Mouse (Mus musculus) midbrain, embryonic 14.5 days (tissue): Measurements from ENCODE around the gene Lzts2. TPM values are rescaled to one million over a fixed set of nuclear protein-coding genes. Genes with fewer than 3 reads are reported as not detected.

Experiments used
- ATAC-seq: fragments of 200-750 bp; cut with Nextera tagmentation; 2 replicates; pipeline ENCODE4 v1.8.0; 2017; ENCODE audit warnings: moderate number of reproducible peaks, moderate library complexity; ENCODE audit not compliant: low FRiP score, low TSS enrichment
- DNase-seq: peaks from one replicate; pipeline ENCODE4 v3.0.0-alpha.2; 2015
- H3K27ac ChIP-seq: fragments of 300-500 bp; sonication (generic); replicated peaks from 2 replicates; pipeline ENCODE4 v1.5.1; 2014; ENCODE audit warnings: mild to moderate bottlenecking, low read depth, low read length, moderate library complexity
- H3K27me3 ChIP-seq: fragments of 300-500 bp; sonication (generic); 2 replicates; pipeline ENCODE4 v1.6.1; 2014; ENCODE audit warnings: low read length, control low read depth, mixed read lengths; ENCODE audit not compliant: control insufficient read depth, insufficient read depth
- H3K36me3 ChIP-seq: fragments of 300-500 bp; sonication (generic); 2 replicates; pipeline ENCODE4 v1.6.1; 2014; ENCODE audit warnings: low read length, control low read depth; ENCODE audit not compliant: control insufficient read depth, insufficient read depth
- H3K4me1 ChIP-seq: fragments of 300-500 bp; sonication (generic); 2 replicates; pipeline ENCODE4 v1.6.1; 2014; ENCODE audit warnings: mild to moderate bottlenecking, antibody characterized with exemption, low read length, control low read depth; ENCODE audit not compliant: control insufficient read depth, insufficient read depth
- H3K4me2 ChIP-seq: fragments of 300-500 bp; sonication (generic); 2 replicates; pipeline ENCODE4 v1.6.1; 2014; ENCODE audit warnings: mild to moderate bottlenecking, low read length, moderate library complexity
- H3K4me3 ChIP-seq: fragments of 300-500 bp; sonication (generic); replicated peaks from 2 replicates; pipeline ENCODE4 v1.5.1; 2014; ENCODE audit warnings: low read depth, low read length
- H3K9ac ChIP-seq: fragments of 300-500 bp; sonication (generic); replicated peaks from 2 replicates; pipeline ENCODE4 v1.6.1; 2014; ENCODE audit warnings: mild to moderate bottlenecking, low read length, moderate library complexity
- H3K9me3 ChIP-seq: fragments of 300-500 bp; sonication (generic); 2 replicates; pipeline ENCODE4 v1.6.1; 2016; ENCODE audit warnings: low read length, control low read depth, mixed read lengths; ENCODE audit not compliant: control insufficient read depth
- WGBS: fragments of 180-500 bp; shearing (Covaris S2); extraction: QIAGEN DNeasy Blood & Tissue Kit; methylation state at CpG from one replicate; pipeline ENCODE4 v1.1.7; 2014; 5-methylcytosine and 5-hydroxymethylcytosine counted together
- polyA plus RNA-seq: library from polyadenylated mRNA; unstranded; fragments of >200 nt; fragmentation: Nextera tagmentation; extraction: Ambion mirVana; gene quantifications from 2 replicates; pipeline ENCODE4 v1.2.1, GENCODE M21; 2014

The Lzts2 gene
- polyA plus RNA-seq, 1 experiment from 2014 or later = 21.5 TPM

DNA sequence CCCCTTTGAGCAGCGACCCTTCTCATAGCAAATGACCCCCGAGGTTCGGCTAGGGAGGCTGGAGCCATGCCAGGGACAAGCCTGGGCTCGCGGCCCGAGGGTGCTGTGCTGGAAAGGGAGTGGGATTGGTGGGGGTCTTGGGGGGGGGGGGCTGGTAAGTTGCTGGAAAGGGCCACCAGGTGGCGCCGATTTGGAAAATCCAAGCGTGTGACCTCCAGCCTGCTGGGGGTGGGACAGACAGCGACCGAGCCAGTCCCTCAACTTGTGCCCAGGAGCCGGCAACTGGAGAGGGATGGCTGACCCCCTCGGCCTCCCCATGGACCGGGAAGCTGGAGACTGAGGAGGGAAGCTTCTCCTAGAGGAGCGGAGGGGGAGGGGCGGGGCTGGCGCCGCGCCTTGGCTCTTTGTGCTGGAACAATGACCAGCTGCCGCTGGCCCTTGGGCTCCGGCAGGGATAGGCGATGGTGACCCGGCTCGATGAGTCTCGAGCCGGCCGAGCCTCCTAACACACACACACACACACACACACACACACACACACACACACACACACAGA is 3.1 kb downstream of the Lzts2 start:
- H3K27me3 ChIP-seq = no peaks in the 10 kb centered on the region
- peaks cover 4% of the 10 kb centered on the region for H3K36me3 ChIP-seq
- H3K4me1 ChIP-seq = peaks cover 51% of the 10 kb centered on the region
- H3K4me2 ChIP-seq = peak overlapping the region; percentile 90
- WGBS = under 1% methylated on average over 27 of the region's 27 CpGs
- H3K27ac ChIP-seq = peak overlapping the region; percentile 95
- H3K9me3 ChIP-seq = no peaks in the 10 kb centered on the region
- ATAC-seq (peak; percentile 63), DNase-seq (peak; percentile 90)
- H3K4me3 ChIP-seq = peak overlapping the region; percentile 63
- H3K9ac ChIP-seq = peak overlapping the region; percentile 75

GRCm38 (mm10) chr19:45017909-45018308 is 3.7 kb downstream of the Lzts2 start:
- Histone ChIP-seq H3K4me3 (peak overlapping the region; percentile 63), H3K9me3 (no peaks in the 10 kb centered on the region), H3K4me1 (peaks cover 51% of the 10 kb centered on the region), H3K36me3 (peaks cover 4% of the 10 kb centered on the region), H3K9ac (peak overlapping the region; percentile 75), H3K27me3 (no peaks in the 10 kb centered on the region), H3K4me2 (peak overlapping the region; percentile 90), H3K27ac (peak overlapping the region; percentile 95)
- under 1% methylated on average over 46 of the region's 48 CpGs for WGBS
- ATAC-seq (peak; percentile 71), DNase-seq (peak; percentile 91)

DNA sequence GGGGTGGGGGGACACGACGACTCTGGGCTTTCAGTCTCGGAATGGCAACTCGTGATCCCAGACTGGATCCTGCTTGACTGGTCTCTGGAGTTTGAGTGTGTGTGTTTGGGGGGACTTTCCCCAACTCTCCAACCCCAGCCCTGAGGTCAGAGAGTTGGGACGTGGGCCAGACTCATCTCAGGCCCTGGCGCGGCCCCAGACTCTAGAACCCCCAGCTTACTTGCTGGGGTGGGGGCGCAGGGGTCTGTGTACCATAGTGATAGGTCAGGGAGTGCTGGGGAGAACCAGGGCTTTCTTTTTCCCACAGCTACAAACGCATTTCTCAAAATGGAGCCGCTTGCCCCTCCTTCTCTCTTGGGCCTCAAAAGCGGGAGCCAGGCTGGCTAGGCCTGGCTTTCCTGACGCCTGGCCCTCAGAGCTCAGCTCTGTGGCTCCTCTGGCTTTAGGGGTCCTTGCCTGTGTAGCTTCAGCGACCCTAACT is 4.2 kb downstream of the Lzts2 start:
- peaks cover 51% of the 10 kb centered on the region for H3K4me1 ChIP-seq
- DNase-seq (peak; percentile 57), ATAC-seq (peak; percentile 2; the same call in 1 of the 2 replicates)
- H3K4me3 ChIP-seq = peak overlapping the region; percentile 63
- H3K9me3 ChIP-seq = no peaks in the 10 kb centered on the region
- peak overlapping the region; percentile 75 for H3K9ac ChIP-seq
- H3K36me3 ChIP-seq = peaks cover 6% of the 10 kb centered on the region
- no peaks in the 10 kb centered on the region for H3K27me3 ChIP-seq
- peak overlapping the region; percentile 90 for H3K4me2 ChIP-seq
- WGBS = under 1% methylated on average over 13 of the region's 13 CpGs
- peak overlapping the region; percentile 95 for H3K27ac ChIP-seq

GRCm38 (mm10) chr19:45020348-45020747 is 6.1 kb downstream of the Lzts2 start:
- ATAC-seq (no peak), DNase-seq (no peak)
- 0 out of 2 replicates have a peak overlapping the region, but pooled peaks have one; percentile 6 for H3K4me2 ChIP-seq
- H3K9ac ChIP-seq = peak overlapping the region; percentile 37; the same call in 1 of the 2 replicates
- H3K4me1 ChIP-seq = peaks cover 45% of the 10 kb centered on the region
- 74% methylated on average over 6 of the region's 6 CpGs for WGBS
- no peak overlapping the region for H3K4me3 ChIP-seq
- no peaks in the 10 kb centered on the region for H3K27me3 ChIP-seq
- H3K36me3 ChIP-seq = peaks cover 22% of the 10 kb centered on the region
- no peaks in the 10 kb centered on the region for H3K9me3 ChIP-seq
- H3K27ac ChIP-seq = no peak overlapping the region

- Histone ChIP-seq H3K4me1 (peaks cover 35% of the 10 kb centered on the region), H3K27ac (no peak overlapping the region), H3K9ac (peak overlapping the region; percentile 37; the same call in 1 of the 2 replicates), H3K4me3 (no peak overlapping the region), H3K27me3 (no peaks in the 10 kb centered on the region), H3K9me3 (no peaks in the 10 kb centered on the region), H3K4me2 (peak overlapping the region; percentile 9; the same call in 1 of the 2 replicates), H3K36me3 (peaks cover 32% of the 10 kb centered on the region)
- no peak for ATAC-seq
- WGBS = 86% methylated on average over 15 of the region's 15 CpGs
- DNase-seq = no peak
Observed at GRCm38 (mm10) chr19:45021362-45021761, 7.1 kb downstream of the Lzts2 start.

DNA sequence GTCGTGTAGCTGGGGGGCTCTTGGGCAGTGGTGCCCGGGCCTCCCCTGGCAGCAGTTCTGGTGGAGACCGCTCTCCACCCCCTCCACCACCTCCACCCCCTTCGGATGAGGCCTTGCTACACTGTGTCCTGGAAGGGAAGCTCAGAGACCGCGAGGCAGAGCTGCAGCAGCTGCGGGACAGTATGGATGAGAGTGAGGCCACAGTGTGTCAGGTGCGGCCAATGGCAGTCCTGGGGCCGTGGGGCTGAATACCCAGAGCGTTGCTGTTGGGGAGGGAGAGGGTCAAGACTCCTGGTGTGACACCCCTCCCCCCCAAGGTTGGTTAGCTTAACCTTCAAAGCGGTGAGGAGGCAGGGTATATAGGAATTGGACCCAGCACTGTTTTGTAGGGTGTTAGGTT is 9.8 kb downstream of the Lzts2 start:
- Histone ChIP-seq H3K4me3 (no peak overlapping the region), H3K36me3 (peaks cover 51% of the 10 kb centered on the region), H3K27ac (no peak overlapping the region), H3K9ac (no peak overlapping the region), H3K4me2 (no peak overlapping the region), H3K9me3 (no peaks in the 10 kb centered on the region), H3K4me1 (peaks cover 18% of the 10 kb centered on the region), H3K27me3 (no peaks in the 10 kb centered on the region)
- WGBS = 87% methylated on average over 11 of the region's 11 CpGs
- no peak for DNase-seq
- ATAC-seq = no peak

DNA sequence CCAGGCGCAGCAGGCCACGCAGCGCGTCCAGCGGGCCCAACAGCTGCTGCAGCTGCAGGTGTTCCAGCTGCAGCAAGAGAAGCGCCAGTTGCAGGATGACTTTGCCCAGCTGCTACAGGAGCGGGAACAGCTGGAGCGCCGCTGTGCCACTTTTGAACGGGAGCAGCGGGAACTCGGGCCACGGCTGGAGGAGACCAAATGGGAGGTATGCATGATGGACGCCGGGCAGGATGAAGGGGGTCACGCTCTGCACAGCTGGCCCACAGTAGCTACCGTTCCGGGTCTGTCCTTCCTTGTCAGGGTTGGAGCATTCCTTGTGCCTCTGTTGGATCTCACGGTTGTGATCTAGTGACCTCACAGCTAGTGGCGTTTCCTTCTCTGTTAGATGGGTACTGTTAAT is 10.6 kb downstream of the Lzts2 start:
- 90% methylated on average over 20 of the region's 20 CpGs for WGBS
- Histone ChIP-seq H3K36me3 (peaks cover 51% of the 10 kb centered on the region), H3K4me2 (no peak overlapping the region), H3K27ac (no peak overlapping the region), H3K4me1 (peaks cover 12% of the 10 kb centered on the region), H3K4me3 (no peak overlapping the region), H3K27me3 (no peaks in the 10 kb centered on the region), H3K9ac (no peak overlapping the region), H3K9me3 (no peaks in the 10 kb centered on the region)
- no peak for ATAC-seq
- DNase-seq = no peak

GRCm38 (mm10) chr19:45025937-45026568 is 11.8 kb downstream of the Lzts2 start:
- no peak overlapping the region for H3K4me2 ChIP-seq
- WGBS = 94% methylated on average over 37 of the region's 37 CpGs
- H3K27me3 ChIP-seq = no peaks in the 10 kb centered on the region
- peaks cover 5% of the 10 kb centered on the region for H3K4me1 ChIP-seq
- no peak overlapping the region for H3K27ac ChIP-seq
- H3K4me3 ChIP-seq = no peak overlapping the region
- H3K36me3 ChIP-seq = peaks cover 51% of the 10 kb centered on the region
- no peak overlapping the region for H3K9ac ChIP-seq
- no peaks in the 10 kb centered on the region for H3K9me3 ChIP-seq
- no peak for DNase-seq
- ATAC-seq = no peak
